Mouse (Mus musculus) central nervous system, embryonic 18 days (tissue): ENCODE measurements around the gene Xab2. TPM values are rescaled to one million over a fixed set of nuclear protein-coding genes. Genes with fewer than 3 reads are reported as not detected.

Experiments
- polyA plus RNA-seq: library from polyadenylated mRNA; depleted of rRNA; stranded (reverse); fragments of >200 nt; gene quantifications from 2 replicates; pipeline ENCODE4 v1.2.3, GENCODE M21; 2012; rRNA removed

Gene Xab2
- 63.3 and 64.9 TPM in 2 replicates for polyA plus RNA-seq

DNA sequence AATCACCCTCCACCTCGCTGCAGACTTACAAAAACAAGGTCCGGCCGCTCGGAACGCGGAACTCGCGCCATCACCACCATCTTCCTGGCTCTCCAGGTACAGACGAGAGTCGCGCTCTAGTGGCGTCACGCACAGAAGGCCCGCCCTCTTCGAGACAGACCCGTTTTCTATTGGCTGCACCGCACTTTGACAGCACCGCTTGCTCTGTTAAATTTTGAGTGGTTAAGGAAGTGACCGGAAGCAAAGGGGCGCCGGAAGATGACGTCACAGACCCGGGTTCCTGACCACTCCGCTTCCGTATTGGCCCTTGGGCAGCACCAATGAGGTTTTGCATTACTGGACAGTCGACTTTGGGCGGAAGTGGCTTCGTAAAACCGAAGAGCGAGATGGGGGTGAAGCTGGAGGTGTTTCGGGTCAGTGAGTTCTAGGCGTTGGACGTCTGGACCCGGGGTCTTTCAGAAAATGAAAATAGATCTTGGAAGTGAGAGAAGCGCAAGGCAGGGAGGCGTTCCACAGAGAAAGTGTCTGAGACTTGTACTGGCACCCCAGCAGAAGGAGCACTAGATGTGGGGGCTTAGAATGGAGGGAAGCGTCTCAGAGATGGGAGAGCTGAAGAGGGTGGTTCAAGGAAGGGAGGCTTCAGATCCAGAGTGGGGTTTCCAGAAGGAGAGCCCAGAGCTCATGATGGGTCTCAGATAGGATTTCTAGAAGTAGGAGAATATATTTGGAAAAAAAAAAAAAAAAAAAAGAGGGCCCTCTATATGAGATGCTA, at the start of gene Xab2, which contains the start of gene Pet100:
Xab2 (minus strand) TSS at position 118 of the 772 bp plus-strand sequence.
Pet100 (plus strand) TSS at position 350 of the 772 bp plus-strand sequence.

GRCm38 (mm10) chr8:3665507-3665906, 44.4 kb upstream of the Xab2 start, which contains the start of gene Mcemp1:
TSS of gene Mcemp1 (plus strand) at chr8:3665754.

GRCm38 (mm10) chr8:3655526-3655925, 34.4 kb upstream of the Xab2 start, which contains the start of gene Retn:
TSS of gene Retn (plus strand) at chr8:3655770.

DNA sequence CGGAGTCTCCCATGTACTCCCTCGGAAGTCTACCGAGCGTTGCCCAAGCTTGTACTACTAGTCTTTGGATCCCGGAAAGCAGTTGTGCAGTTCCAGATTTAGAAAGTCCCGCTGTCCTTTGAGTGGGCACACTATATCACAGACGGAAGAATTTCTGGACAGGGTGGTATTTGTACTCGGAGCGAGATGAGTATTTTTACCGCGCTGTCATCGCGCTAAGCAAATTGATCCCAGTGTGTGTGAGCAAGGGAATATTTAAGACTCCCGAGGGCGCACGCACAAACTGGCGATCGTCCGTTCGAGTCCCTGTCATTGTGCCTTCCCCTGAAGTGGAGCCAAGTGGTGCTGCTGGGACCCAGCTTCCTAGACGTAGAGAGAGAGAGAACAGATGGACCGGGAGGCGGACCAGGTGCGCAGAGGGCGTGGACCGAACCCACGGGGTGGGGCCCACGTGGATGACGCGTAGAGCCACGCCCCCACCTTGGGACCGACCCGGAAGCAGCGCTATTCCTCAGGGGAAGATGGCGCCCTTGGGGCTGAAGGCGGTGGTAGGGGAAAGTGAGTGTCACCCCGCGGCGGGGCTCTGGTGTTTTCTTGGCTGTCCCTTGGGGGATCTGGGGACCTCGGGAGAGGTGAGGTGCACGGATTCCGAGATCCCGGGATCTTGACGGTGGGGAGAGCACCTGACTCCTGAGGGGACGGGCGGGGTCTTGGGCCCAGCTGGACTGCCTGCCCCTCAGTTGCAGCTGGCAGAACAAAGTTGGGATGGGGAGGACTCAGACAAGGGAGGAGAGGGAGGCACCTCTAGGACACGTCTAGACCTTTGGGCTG, 9.7 kb upstream of the Xab2 start, which contains the start of gene Stxbp2:
Stxbp2 (plus strand) TSS at position 309 of the 831 bp plus-strand sequence.

DNA sequence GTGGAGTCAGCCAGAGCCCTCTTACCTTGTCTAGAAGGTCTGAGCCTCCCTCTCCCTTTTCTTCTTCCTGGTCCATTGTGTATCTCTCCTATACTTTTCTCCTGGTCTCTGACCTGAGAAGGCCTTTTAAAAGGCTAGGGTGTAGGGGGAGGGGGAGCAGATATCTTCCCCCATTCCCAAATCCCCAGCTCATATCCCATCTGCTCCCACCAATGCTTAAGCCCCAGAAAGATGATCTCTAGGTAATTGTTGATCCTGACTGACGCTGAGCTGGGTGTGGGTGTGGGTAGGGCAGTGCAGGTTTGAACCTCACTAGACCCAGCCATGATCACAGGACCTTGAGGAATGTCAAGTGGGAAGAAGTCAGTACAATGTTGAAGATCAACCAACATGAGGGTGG, 4.3 kb upstream of the Xab2 start, which contains the start of gene Pcp2:
Pcp2 (minus strand) TSS at position 101 of the 400 bp plus-strand sequence.

DNA sequence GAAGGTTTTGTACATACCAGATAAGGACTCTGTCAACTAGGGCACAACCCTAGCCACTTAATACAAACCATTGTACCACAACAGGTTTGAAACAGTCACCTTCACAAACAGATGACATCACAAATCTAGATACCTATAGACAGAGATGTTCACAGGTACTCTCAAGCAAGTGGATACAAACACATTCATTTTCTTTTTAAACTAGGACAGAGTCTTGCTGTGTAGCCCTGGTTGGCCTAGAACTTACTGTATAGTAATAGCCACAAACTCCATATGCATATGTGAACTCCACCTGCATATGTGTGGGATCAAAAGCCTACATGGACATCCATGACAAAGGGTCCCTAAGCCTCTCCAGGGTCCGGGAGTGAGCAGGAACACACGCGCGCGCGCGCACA, 34.1 kb downstream of the Xab2 start, which contains the start of gene Camsap3:
Camsap3 (plus strand) TSS at position 301 of the 398 bp plus-strand sequence.

GRCm38 (mm10) chr8:3567641-3568371, 53.3 kb downstream of the Xab2 start, which contains the start of gene C330021F23Rik:
TSS of gene C330021F23Rik (plus strand) at chr8:3567990.

Other genes with a start within 250 kb of the Xab2 start
- 27.8 and 29.3 TPM in 2 replicates for gene Arhgef18, start 228.3 kb downstream of the Xab2 start, polyA plus RNA-seq
- gene Pex11g, start 153.6 kb downstream of the Xab2 start, polyA plus RNA-seq, result 2.4 and 2.9 TPM in 2 replicates
- 0.58 and 0.62 TPM in 2 replicates for gene Tex45, start 150.5 kb downstream of the Xab2 start, polyA plus RNA-seq
- gene Zfp358, start 128.2 kb downstream of the Xab2 start, polyA plus RNA-seq, result 74.2 and 92.5 TPM in 2 replicates
- gene Mcoln1, start 120.9 kb downstream of the Xab2 start, polyA plus RNA-seq, result 236 and 248 TPM in 2 replicates
- 59.1 and 61.3 TPM in 2 replicates for gene Pnpla6, start 105.9 kb downstream of the Xab2 start, polyA plus RNA-seq
- gene C330021F23Rik, start 53.3 kb downstream of the Xab2 start, polyA plus RNA-seq, result 0.26 and 0.55 TPM in 2 replicates
- 72.3 and 75.4 TPM in 2 replicates for gene Camsap3, start 34.0 kb downstream of the Xab2 start, polyA plus RNA-seq
- 49.0 and 56.9 TPM in 2 replicates for gene Pet100, start 232 bp upstream of the Xab2 start, polyA plus RNA-seq
- 1.1 and 17.6 TPM in 2 replicates for gene Pcp2, start 4.2 kb upstream of the Xab2 start, polyA plus RNA-seq
- 209 and 221 TPM in 2 replicates for gene Stxbp2, start 9.6 kb upstream of the Xab2 start, polyA plus RNA-seq
- 0.95 and 1.3 TPM in 2 replicates for gene Retn, start 34.5 kb upstream of the Xab2 start, polyA plus RNA-seq
- gene Mcemp1, start 44.4 kb upstream of the Xab2 start, polyA plus RNA-seq, result 0.27 and 0.28 TPM in 2 replicates
- 11.2 and 13.3 TPM in 2 replicates for gene Fcor, start 51.0 kb upstream of the Xab2 start, polyA plus RNA-seq
- gene Trappc5, start 55.0 kb upstream of the Xab2 start, polyA plus RNA-seq, result 61.4 and 63.1 TPM in 2 replicates
- gene Fcer2a, start 72.9 kb upstream of the Xab2 start, polyA plus RNA-seq, result 0.03 TPM in 1 of 2 replicates, not detected in the other
- gene Clec4g, start 99.3 kb upstream of the Xab2 start, polyA plus RNA-seq, result not detected in 2 replicates
- 0.03 TPM in 1 of 2 replicates, not detected in the other for gene Cd209a, start 127.7 kb upstream of the Xab2 start, polyA plus RNA-seq
- not detected in 2 replicates for gene Cd209e, start 233.0 kb upstream of the Xab2 start, polyA plus RNA-seq